Mouse (Mus musculus) left cerebral cortex, adult 2 months (tissue): ENCODE data around the gene Dyrk3. TPM values are rescaled to one million over a fixed set of nuclear protein-coding genes. Genes with fewer than 3 reads are reported as not detected.

Experiments
- DNase-seq, 2 experiments: peaks; one replicate each; pipeline ENCODE4 v3.0.0; 2021 to 2022; ENCODE audit warnings: low spot score in 2 of 2, mixed read lengths in 1 of 2; ENCODE audit errors: extremely low spot score in 1 of 2
- H3K27ac ChIP-seq: fragments of 200-600 bp; 2 replicates; pipeline ENCODE4 v1.8.1; 2022
- H3K4me3 ChIP-seq: fragments of 200-600 bp; 2 replicates; pipeline ENCODE4 v1.8.1; 2022
- CTCF ChIP-seq: fragments of 200-600 bp; IDR thresholded peaks from 2 replicates; pipeline ENCODE4 v1.8.1; 2022; ENCODE audit warnings: antibody characterized with exemption, mild to moderate bottlenecking, moderate library complexity
- intact Hi-C: fragments of 180-260 bp; cut with DNase I; formaldehyde crosslinking; loops from one replicate; pipeline ENCODE4 v1.15.1; 2025
- total RNA-seq, 2 experiments: library from RNA; stranded (reverse); gene quantifications; 2 replicates each; pipeline ENCODE4 v1.2.3; 2021

Gene Dyrk3
- total RNA-seq, 2 experiments from 2014 or later, result 15.6 to 16.6 TPM

DNA sequence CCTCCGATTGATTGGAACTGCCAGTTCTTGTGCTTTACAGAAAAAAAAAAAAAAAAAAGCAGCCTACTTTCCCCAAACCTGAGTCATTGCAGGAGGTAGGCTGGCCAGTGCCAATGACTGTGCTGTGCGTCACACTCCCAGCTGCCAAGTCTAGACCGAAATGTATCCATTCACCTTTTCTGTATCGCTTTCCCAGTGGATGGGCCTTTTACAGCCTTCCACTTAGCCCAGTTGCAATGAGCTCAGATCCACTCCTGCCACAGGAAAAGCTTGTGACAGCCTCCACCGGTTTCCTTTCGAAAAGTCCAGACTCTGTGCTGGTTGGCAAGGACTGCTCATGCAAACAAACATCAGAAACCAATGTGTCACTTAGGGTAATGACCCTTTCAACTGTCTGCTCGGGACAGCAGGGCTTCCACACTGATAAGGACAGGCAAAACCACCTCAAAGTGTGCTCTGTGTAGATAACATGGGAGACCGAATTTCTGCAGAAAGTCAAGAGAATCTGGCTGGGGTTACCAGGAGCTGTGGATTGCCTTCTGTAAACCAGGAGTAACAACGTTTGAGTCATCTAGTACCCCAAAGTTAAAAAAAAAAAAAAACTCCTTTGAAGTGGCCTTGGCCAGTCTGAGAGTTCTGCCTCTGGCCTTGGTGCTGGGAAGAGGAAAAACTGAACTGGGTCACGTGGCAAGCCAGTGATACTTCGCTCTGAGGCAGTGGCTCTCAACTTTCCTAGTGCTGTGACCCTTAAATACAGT lies 12.0 kb downstream of the Dyrk3 start:
- peak in 1 of 2 experiments; percentile 70 for DNase-seq
- no peak for TF ChIP-seq CTCF
- no peak overlapping the region for H3K4me3 ChIP-seq
- intact Hi-C loops, result no loop called here
- H3K27ac ChIP-seq, result peak overlapping the region; percentile 2; the same call in 1 of the 2 replicates

DNA sequence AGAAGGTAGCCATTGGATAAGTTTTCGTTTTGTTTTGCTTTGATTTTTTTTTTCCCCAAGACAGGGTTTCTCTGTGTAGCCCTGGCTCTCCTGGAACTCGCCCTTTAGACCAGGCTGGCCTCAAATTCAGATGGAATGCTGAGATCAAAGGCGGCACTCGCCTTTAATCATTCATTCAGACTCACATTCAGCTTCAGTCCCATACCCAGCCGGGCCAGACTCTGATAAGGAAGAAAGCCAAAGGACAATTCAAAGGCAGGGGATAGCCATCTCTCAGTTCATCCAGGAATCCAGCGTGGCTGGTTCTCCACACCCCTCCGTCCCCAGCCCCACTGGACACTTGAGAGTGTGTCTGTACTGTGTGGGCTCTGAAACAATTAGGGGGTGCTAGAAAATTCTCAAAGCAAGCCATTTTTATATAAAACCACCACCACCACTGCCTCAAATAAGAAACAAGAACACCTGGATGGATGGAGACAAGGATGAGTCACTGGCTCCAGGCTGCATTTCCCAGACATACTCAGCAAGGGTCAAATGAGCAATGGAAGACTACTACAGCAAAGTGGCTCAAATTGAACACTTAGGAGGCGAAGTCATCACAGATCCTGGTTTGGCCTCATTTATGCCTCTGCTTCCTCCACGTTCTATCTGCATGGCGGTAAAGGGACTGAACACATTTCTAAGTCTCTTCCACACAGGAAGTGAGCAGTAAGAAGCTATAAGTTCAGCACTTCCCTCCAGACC lies 14.4 kb downstream of the Dyrk3 start:
- intact Hi-C loops, result no loop called here
- Histone ChIP-seq H3K27ac (no peak overlapping the region), H3K4me3 (no peak overlapping the region)
- TF ChIP-seq CTCF, result no peak
- DNase-seq, result no peak

DNA sequence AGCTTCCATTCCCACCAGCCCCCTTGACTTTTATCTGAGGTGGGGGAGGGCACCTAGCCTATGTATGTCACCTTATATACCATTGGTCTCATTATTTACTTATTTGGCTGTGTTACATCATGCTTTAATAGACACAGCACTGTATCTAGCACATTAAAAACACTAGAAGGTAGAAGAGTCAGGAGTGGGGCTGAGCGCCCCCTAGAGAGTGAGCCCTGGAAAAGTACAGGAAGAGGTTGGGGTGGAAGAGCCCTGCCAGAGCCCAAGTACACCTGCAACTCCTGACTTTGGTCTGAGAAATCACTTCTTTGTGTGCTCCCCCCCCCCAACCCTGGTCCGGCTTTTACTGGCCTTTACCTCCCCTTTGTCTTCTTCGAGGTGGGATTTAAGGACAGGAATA lies 16.2 kb downstream of the Dyrk3 start:
- DNase-seq, result no peak
- Histone ChIP-seq H3K27ac (no peak overlapping the region), H3K4me3 (no peak overlapping the region)
- TF ChIP-seq CTCF, result peak; percentile 44
- intact Hi-C loops, result no loop called here

DNA sequence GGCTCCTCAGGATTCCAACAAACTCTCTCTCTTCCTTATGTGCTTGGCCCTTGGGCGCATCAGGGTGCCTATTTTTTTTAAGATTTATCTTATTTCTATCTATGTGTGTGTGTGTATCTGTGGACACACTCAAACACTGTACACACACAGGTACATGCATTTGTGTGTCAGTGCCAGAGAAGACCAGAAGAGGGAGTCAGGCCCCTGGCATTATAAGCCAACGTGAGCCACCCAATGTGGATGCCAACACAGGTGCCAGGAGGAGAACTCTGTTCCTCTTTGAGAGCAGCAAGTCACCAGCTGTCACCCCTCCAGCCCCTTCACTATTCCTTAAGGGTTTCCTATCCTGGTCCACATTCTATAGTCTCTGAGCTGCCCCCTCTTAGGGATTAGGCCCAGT lies 19.1 kb downstream of the Dyrk3 start:
- Histone ChIP-seq H3K27ac (peak overlapping the region; percentile 53), H3K4me3 (no peak overlapping the region)
- TF ChIP-seq CTCF, result peak; percentile 42
- no peak for DNase-seq
- intact Hi-C loops, result loop anchor here (5.0 kb wide), 1 partner anchor 143 kb away; no protein-coding TSS in a partner anchor

DNA sequence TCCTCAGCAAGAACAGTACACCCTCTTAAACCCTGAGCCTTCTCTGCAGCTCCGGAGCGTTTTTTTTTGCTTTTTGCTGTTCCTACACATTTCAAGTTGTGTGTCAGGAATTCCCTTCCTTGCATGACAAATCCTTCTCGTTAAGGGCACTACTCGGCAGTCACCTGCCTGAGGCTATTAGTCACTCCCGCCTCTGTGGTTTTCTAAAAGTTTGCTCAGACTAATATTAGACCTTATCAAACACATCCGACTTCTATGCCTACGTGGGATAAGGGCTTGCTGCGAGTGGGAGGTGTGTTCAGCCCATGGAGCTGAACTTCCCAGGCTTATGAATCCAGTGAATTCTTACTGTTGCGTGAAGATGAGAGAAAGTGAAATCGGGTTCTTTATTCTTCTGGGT lies 19.6 kb downstream of the Dyrk3 start:
- no peak for TF ChIP-seq CTCF
- peak; percentile 33 to 43 for DNase-seq
- Histone ChIP-seq H3K4me3 (no peak overlapping the region), H3K27ac (peak overlapping the region; percentile 53)
- intact Hi-C loops, result loop anchor here (5.0 kb wide), 1 partner anchor 144 kb away; no protein-coding TSS in a partner anchor

- DNase-seq, result peak; percentile 58 to 74
- no peak for TF ChIP-seq CTCF
- no peak overlapping the region for H3K4me3 ChIP-seq
- peak overlapping the region; percentile 90 for H3K27ac ChIP-seq
- intact Hi-C loops, result loop anchor here (1.0 to 5.0 kb wide), 4 partner anchors 22 to 146 kb away; partner anchors contain the start of genes Dyrk3 and Eif2d
These were observed 21.6 kb downstream of the Dyrk3 start for GRCm38 (mm10) chr1:131116430-131117011.

GRCm38 (mm10) chr1:131115932-131116331 lies 22.2 kb downstream of the Dyrk3 start:
- Histone ChIP-seq H3K4me3 (no peak overlapping the region), H3K27ac (no peak overlapping the region)
- peak; percentile 65 to 67 for DNase-seq
- TF ChIP-seq CTCF, result peak; percentile 71
- intact Hi-C loops, result loop anchor here (1.0 to 5.0 kb wide), 4 partner anchors 22 to 146 kb away; partner anchors contain the start of genes Dyrk3 and Eif2d

GRCm38 (mm10) chr1:131112576-131112975 lies 25.6 kb downstream of the Dyrk3 start:
- intact Hi-C loops, result no loop called here
- no peak overlapping the region for H3K4me3 ChIP-seq
- no peak overlapping the region for H3K27ac ChIP-seq
- no peak for DNase-seq
- no peak; the same call in 1 of the 2 replicates for TF ChIP-seq CTCF

DNA sequence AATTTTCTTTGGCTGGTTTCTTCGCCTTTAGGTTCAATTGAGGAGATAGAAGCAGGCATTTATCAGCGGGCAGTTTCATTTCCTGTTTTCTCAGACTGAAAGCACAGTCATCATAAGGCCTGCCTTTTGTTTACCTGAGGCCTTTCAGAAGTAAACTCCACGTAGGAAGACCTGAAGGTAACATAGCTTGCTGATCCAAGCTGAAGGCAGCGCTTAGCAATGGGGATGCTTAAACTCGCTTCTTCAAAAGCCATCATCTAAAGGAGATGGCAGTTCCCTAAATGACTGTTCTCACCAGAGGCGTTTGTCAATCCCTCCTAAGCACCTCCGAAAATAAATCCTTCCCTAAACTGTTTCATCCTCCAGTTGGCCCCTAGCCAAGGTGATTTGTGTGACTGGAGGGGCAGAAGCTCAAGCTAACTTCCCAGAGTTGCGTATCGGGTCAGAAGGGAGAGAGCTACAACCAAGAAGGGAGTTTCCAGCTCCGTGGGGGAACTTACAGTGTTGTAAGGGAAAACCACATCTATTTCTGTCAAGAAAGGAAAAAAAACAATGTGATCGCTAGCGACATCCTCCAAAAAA lies 27.5 kb downstream of the Dyrk3 start:
- no peak overlapping the region for H3K4me3 ChIP-seq
- peak overlapping the region; percentile 2; the same call in 1 of the 2 replicates for H3K27ac ChIP-seq
- DNase-seq, result no peak
- TF ChIP-seq CTCF, result no peak
- intact Hi-C loops, result no loop called here

DNA sequence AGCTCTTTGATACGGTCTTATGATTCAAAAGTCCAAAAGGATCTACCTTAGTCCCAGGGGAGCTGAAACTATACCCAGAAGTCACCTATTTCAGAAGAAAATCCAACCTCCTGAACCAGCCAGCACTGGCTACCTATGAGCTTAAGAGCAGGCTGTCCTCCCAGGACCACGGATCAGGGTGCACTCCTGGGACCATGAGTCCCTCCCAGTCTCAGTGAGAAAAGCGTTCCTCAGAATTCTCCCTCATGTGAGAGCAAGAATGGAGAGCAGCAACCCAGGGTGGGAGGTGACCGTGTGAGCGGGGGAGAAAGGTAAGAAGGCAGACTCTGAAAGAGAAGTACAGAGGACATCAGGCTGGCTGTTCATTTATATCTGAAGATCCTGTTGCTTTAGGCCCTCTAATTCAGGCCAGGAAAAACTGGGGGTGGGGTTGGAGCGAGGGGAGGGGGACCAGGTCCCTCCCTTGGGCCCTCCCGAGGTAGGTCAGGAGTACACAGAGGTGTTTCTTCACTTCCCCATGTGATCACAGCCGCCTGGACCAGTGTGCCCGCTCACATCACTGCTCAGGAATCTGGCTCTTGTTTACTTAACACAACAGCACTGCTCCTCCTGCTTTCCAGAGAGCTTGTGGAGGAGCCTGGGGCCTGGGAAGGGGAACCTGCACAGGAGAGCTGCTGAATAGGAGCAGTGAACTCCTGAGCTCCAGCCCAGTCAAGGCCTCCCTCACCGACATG lies 30.4 kb downstream of the Dyrk3 start:
- Histone ChIP-seq H3K4me3 (no peak overlapping the region), H3K27ac (no peak overlapping the region)
- no peak for TF ChIP-seq CTCF
- intact Hi-C loops, result no loop called here
- no peak for DNase-seq

GRCm38 (mm10) chr1:131103776-131104424 lies 34.2 kb downstream of the Dyrk3 start:
- Histone ChIP-seq H3K27ac (no peak overlapping the region), H3K4me3 (no peak overlapping the region)
- intact Hi-C loops, result no loop called here
- no peak for TF ChIP-seq CTCF
- no peak for DNase-seq
